Mouse (Mus musculus) midbrain, embryonic 13.5 days (tissue): ENCODE data around the gene Cd70. TPM values are rescaled to one million over a fixed set of nuclear protein-coding genes. Genes with fewer than 3 reads are reported as not detected.
A peak's percentile ranks its signal among the peaks of the same experiment; 100 is the strongest.

Experiments
- ATAC-seq: fragments of 200-750 bp; cut with Nextera tagmentation; 2 replicates; pipeline ENCODE4 v1.8.0; 2017; ENCODE audit warnings: mild to moderate bottlenecking, moderate TSS enrichment, moderate library complexity
- H3K27ac ChIP-seq: fragments of 300-500 bp; sonication (generic); 2 replicates; pipeline ENCODE4 v1.5.1; 2015; ENCODE audit warnings: inconsistent platforms, mild to moderate bottlenecking, moderate library complexity
- H3K27me3 ChIP-seq: fragments of 300-500 bp; sonication (generic); 2 replicates; pipeline ENCODE4 v1.6.1; 2015; ENCODE audit warnings: mild to moderate bottlenecking, inconsistent platforms
- H3K36me3 ChIP-seq: fragments of 300-500 bp; sonication (generic); 2 replicates; pipeline ENCODE4 v1.6.1; 2015; ENCODE audit warnings: mild to moderate bottlenecking, inconsistent platforms
- H3K4me1 ChIP-seq: fragments of 300-500 bp; sonication (generic); replicated peaks from 2 replicates; pipeline ENCODE4 v1.6.1; 2015; ENCODE audit warnings: inconsistent platforms
- H3K4me2 ChIP-seq: fragments of 300-500 bp; sonication (generic); replicated peaks from 2 replicates; pipeline ENCODE4 v1.6.1; 2015; ENCODE audit warnings: moderate library complexity, mild to moderate bottlenecking, inconsistent platforms
- H3K4me3 ChIP-seq: fragments of 300-500 bp; sonication (generic); replicated peaks from 2 replicates; pipeline ENCODE4 v1.5.1; 2015; ENCODE audit warnings: mild to moderate bottlenecking, inconsistent platforms
- H3K9ac ChIP-seq: fragments of 300-500 bp; sonication (generic); replicated peaks from 2 replicates; pipeline ENCODE4 v1.6.1; 2015; ENCODE audit warnings: mild to moderate bottlenecking, inconsistent platforms
- H3K9me3 ChIP-seq: fragments of 300-500 bp; sonication (generic); 2 replicates; pipeline ENCODE4 v1.6.1; 2016; ENCODE audit warnings: mild to moderate bottlenecking, inconsistent platforms
- WGBS: fragments of 180-500 bp; shearing (Covaris S2); methylation state at CpG from one replicate; pipeline ENCODE4 v1.1.7; 2015; 5-methylcytosine and 5-hydroxymethylcytosine counted together
- polyA plus RNA-seq: library from polyadenylated mRNA; unstranded; fragments of >200 nt; fragmentation: Nextera tagmentation; extraction: Ambion mirVana; gene quantifications from 2 replicates; pipeline ENCODE4 v1.2.1, GENCODE M21; 2015

The Cd70 gene
- polyA plus RNA-seq, 1 experiment from 2014 or later: 0.44 TPM

GRCm38 (mm10) chr17:57131793-57132192 lies 17.8 kb downstream of the Cd70 start:
- no peaks in the 10 kb centered on the region for H3K9me3 ChIP-seq
- no peaks in the 10 kb centered on the region for H3K27me3 ChIP-seq
- H3K4me2 ChIP-seq: no peak overlapping the region
- H3K4me1 ChIP-seq: no peaks in the 10 kb centered on the region
- no peak overlapping the region for H3K27ac ChIP-seq
- ATAC-seq: no peak
- no peak overlapping the region for H3K4me3 ChIP-seq
- WGBS: 85% methylated on average over 1 of the region's 1 CpGs
- no peaks in the 10 kb centered on the region for H3K36me3 ChIP-seq
- no peak overlapping the region for H3K9ac ChIP-seq

GRCm38 (mm10) chr17:57125853-57126622 lies 23.5 kb downstream of the Cd70 start:
- WGBS: 68% methylated on average over 3 of the region's 3 CpGs

GRCm38 (mm10) chr17:57124792-57125191 lies 24.8 kb downstream of the Cd70 start:
- no peaks in the 10 kb centered on the region for H3K27me3 ChIP-seq
- no peaks in the 10 kb centered on the region for H3K4me1 ChIP-seq
- no peak overlapping the region for H3K4me2 ChIP-seq
- H3K4me3 ChIP-seq: no peak overlapping the region
- ATAC-seq: no peak
- no peaks in the 10 kb centered on the region for H3K9me3 ChIP-seq
- WGBS: 87% methylated on average over 4 of the region's 4 CpGs
- H3K9ac ChIP-seq: no peak overlapping the region
- no peaks in the 10 kb centered on the region for H3K36me3 ChIP-seq
- no peak overlapping the region for H3K27ac ChIP-seq

More at GRCm38 (mm10) chr17:57125853-57126622, 23.5 kb downstream of the Cd70 start:
- no peaks in the 10 kb centered on the region for H3K27me3 ChIP-seq
- H3K9ac ChIP-seq: no peak overlapping the region
- H3K4me3 ChIP-seq: no peak overlapping the region
- no peak overlapping the region for H3K4me2 ChIP-seq
- no peak overlapping the region for H3K27ac ChIP-seq
- no peak for ATAC-seq
- no peaks in the 10 kb centered on the region for H3K9me3 ChIP-seq
- H3K36me3 ChIP-seq: no peaks in the 10 kb centered on the region
- H3K4me1 ChIP-seq: no peaks in the 10 kb centered on the region

GRCm38 (mm10) chr17:57123192-57124118 lies 26.1 kb downstream of the Cd70 start:
- H3K27me3 ChIP-seq: no peaks in the 10 kb centered on the region
- WGBS: 92% methylated on average over 11 of the region's 11 CpGs
- H3K36me3 ChIP-seq: no peaks in the 10 kb centered on the region
- ATAC-seq: no peak
- H3K27ac ChIP-seq: no peak overlapping the region
- no peaks in the 10 kb centered on the region for H3K9me3 ChIP-seq
- peaks cover under 1% of the 10 kb centered on the region; the same call in 1 of the 2 replicates for H3K4me1 ChIP-seq
- H3K4me2 ChIP-seq: no peak overlapping the region
- H3K4me3 ChIP-seq: no peak overlapping the region
- no peak overlapping the region for H3K9ac ChIP-seq

GRCm38 (mm10) chr17:57121856-57122255 lies 27.7 kb downstream of the Cd70 start:
- Histone ChIP-seq H3K9me3 (no peaks in the 10 kb centered on the region), H3K27me3 (no peaks in the 10 kb centered on the region), H3K4me2 (no peak overlapping the region), H3K36me3 (no peaks in the 10 kb centered on the region), H3K4me1 (peaks cover 2% of the 10 kb centered on the region; the same call in 1 of the 2 replicates), H3K27ac (no peak overlapping the region), H3K9ac (no peak overlapping the region), H3K4me3 (no peak overlapping the region)
- WGBS: 84% methylated on average over 2 of the region's 2 CpGs
- ATAC-seq: no peak

GRCm38 (mm10) chr17:57118524-57119349 lies 30.8 kb downstream of the Cd70 start:
- no peak overlapping the region for H3K4me2 ChIP-seq
- under 1% methylated on average over 11 of the region's 11 CpGs for WGBS

GRCm38 (mm10) chr17:57116801-57117200 lies 32.8 kb downstream of the Cd70 start:
- Histone ChIP-seq H3K4me3 (no peak overlapping the region), H3K36me3 (no peaks in the 10 kb centered on the region), H3K27me3 (no peaks in the 10 kb centered on the region), H3K9ac (no peak overlapping the region), H3K4me1 (peaks cover 2% of the 10 kb centered on the region; the same call in 1 of the 2 replicates), H3K9me3 (no peaks in the 10 kb centered on the region), H3K27ac (no peak overlapping the region), H3K4me2 (no peak overlapping the region)
- ATAC-seq: no peak
- WGBS: 77% methylated on average over 2 of the region's 2 CpGs

More at GRCm38 (mm10) chr17:57118524-57119349, 30.8 kb downstream of the Cd70 start:
- Histone ChIP-seq H3K27ac (no peak overlapping the region), H3K4me1 (peaks cover 2% of the 10 kb centered on the region; the same call in 1 of the 2 replicates), H3K4me3 (no peak overlapping the region), H3K36me3 (no peaks in the 10 kb centered on the region), H3K9me3 (no peaks in the 10 kb centered on the region), H3K9ac (no peak overlapping the region), H3K27me3 (no peaks in the 10 kb centered on the region)
- peak; percentile 78 for ATAC-seq

- 92% methylated on average over 10 of the region's 10 CpGs for WGBS
- H3K36me3 ChIP-seq: no peaks in the 10 kb centered on the region
- no peak overlapping the region for H3K9ac ChIP-seq
- ATAC-seq: no peak
- H3K27ac ChIP-seq: no peak overlapping the region
- no peaks in the 10 kb centered on the region for H3K27me3 ChIP-seq
- no peak overlapping the region for H3K4me2 ChIP-seq
- no peaks in the 10 kb centered on the region for H3K9me3 ChIP-seq
- no peak overlapping the region for H3K4me3 ChIP-seq
- H3K4me1 ChIP-seq: no peaks in the 10 kb centered on the region
Measured at GRCm38 (mm10) chr17:57112768-57113474, 36.7 kb downstream of the Cd70 start.

GRCm38 (mm10) chr17:57110005-57110404 lies 39.6 kb downstream of the Cd70 start:
- Histone ChIP-seq H3K4me3 (no peak overlapping the region), H3K9me3 (no peaks in the 10 kb centered on the region), H3K9ac (no peak overlapping the region), H3K4me2 (no peak overlapping the region), H3K27ac (no peak overlapping the region), H3K4me1 (peaks cover 20% of the 10 kb centered on the region), H3K36me3 (no peaks in the 10 kb centered on the region), H3K27me3 (no peaks in the 10 kb centered on the region)
- ATAC-seq: no peak
- WGBS: 90% methylated on average over 1 of the region's 1 CpGs

GRCm38 (mm10) chr17:57108666-57109171 lies 40.9 kb downstream of the Cd70 start:
- no peak overlapping the region for H3K9ac ChIP-seq
- no peak overlapping the region for H3K27ac ChIP-seq
- WGBS: 63% methylated on average over 5 of the region's 5 CpGs
- no peak for ATAC-seq
- H3K27me3 ChIP-seq: no peaks in the 10 kb centered on the region
- H3K36me3 ChIP-seq: no peaks in the 10 kb centered on the region
- no peak overlapping the region for H3K4me2 ChIP-seq
- H3K4me3 ChIP-seq: no peak overlapping the region
- H3K4me1 ChIP-seq: peaks cover 29% of the 10 kb centered on the region
- H3K9me3 ChIP-seq: no peaks in the 10 kb centered on the region
